Mouse (Mus musculus) MEL (cell line): Measurements from ENCODE around the gene Pdlim1.

Source experiments
- E2F4 ChIP-seq: IDR thresholded peaks from 2 replicates; pipeline ENCODE4 v1.6.1; 2011; ENCODE audit warnings: low read depth, low read length, improper control_type of control experiment, borderline replicate concordance
- JUND ChIP-seq: IDR thresholded peaks from 2 replicates; pipeline ENCODE4 v1.6.1; 2011; ENCODE audit warnings: low read depth, mild to moderate bottlenecking, improper control_type of control experiment, low read length
- POLR2A ChIP-seq, 2 experiments: IDR thresholded peaks; 2 replicates each; pipeline ENCODE4 v1.6.1; 2011 to 2012; ENCODE audit warnings: low read length in 2 of 2, mild to moderate bottlenecking in 2 of 2, control low read depth in 1 of 2, improper control_type of control experiment in 1 of 2, low read depth in 1 of 2, moderate library complexity in 1 of 2; ENCODE audit not compliant: control insufficient read depth in 1 of 2, insufficient read depth in 1 of 2, poor library complexity in 1 of 2
- POLR2AphosphoS2 ChIP-seq: IDR thresholded peaks from 2 replicates; pipeline ENCODE4 v1.6.1; 2011; ENCODE audit warnings: low read length, improper control_type of control experiment

DNA sequence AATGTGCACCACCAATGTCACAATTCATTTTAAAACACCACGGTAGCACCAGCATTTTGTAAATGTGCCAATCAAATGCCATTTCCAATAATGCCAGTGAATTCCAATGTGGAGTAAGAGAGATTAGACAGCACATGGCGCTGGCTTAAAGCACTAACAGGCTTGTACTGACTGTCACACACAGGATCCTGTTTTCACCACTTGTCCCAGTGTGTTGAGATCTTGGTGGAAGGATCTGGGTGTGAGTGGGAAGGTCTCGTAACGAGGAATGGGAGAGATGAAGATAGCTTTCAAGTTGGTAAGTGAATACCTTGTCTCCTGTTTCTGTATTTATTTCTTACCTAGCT is 26.1 kb upstream of the Pdlim1 start:
- TF ChIP-seq POLR2A (IDR thresholded peaks at IDR 0.05; ENCODE audit: control insufficient read depth in 1 of 2, insufficient read depth in 1 of 2, low read depth in 1 of 2, low read length in 2 of 2, poor library complexity in 1 of 2) (no peak), POLR2AphosphoS2 (no peak), E2F4 (no peak), JUND (no peak)
